Mouse (Mus musculus): ENCODE data around the gene Cx3cr1. TPM values are rescaled to one million over a fixed set of nuclear protein-coding genes. Genes with fewer than 3 reads are reported as not detected.
A peak's percentile ranks its signal among the peaks of the same experiment; 100 is the strongest.
"Not testable (repeated sequence)": the region's sequence is repeated elsewhere in the genome, so short reads cannot be mapped to it uniquely, and the experiment has no call there.

The Cx3cr1 gene
- polyA plus RNA-seq, 1 experiment from 2014 or later, result 6.1 TPM

DNA sequence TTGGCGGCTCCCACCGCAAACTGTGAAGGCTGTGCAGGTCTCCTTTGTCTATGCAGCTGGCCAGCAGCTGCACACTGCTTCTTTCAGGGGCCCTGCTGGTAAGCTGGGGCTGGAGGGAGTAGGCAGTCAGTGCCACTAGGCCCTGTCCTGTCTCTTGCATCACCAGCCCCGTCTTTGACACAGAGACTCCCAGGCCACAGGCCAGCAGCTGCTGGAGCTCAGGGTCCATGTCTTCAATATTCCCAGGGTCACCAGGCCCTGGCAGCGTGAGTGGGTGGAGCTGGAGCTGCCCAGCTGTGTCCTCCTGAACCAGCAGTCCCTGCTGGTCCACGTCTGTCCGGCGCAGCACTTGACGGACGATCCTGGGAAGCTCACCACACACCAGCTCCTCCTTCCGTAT lies 52.7 kb downstream of the Cx3cr1 start:
- Histone ChIP-seq H3K36me3 (replicated peaks) (no peaks in the 10 kb centered on the region), H3K4me1 (peaks cover 38% of the 10 kb centered on the region), H3K27me3 (replicated peaks; ENCODE audit: low read depth, poor library complexity, severe bottlenecking) (peaks cover 12% of the 10 kb centered on the region), H3K9me3 (no peaks in the 10 kb centered on the region), H3K27ac (replicated peaks) (peak overlapping the region; percentile 30; the same call in 1 of the 2 replicates), H3K4me3 (no peak overlapping the region)
- 76% methylated on average over 10 of the region's 10 CpGs for WGBS
- no peak for DNase-seq (ENCODE audit: low spot score)

- WGBS, result 69% methylated on average over 6 of the region's 6 CpGs
- Histone ChIP-seq H3K27ac (replicated peaks) (peak overlapping the region; percentile 30; the same call in 1 of the 2 replicates), H3K36me3 (replicated peaks) (no peaks in the 10 kb centered on the region), H3K9me3 (no peaks in the 10 kb centered on the region), H3K4me3 (no peak overlapping the region), H3K4me1 (peaks cover 35% of the 10 kb centered on the region), H3K27me3 (replicated peaks; ENCODE audit: low read depth, poor library complexity, severe bottlenecking) (peaks cover 16% of the 10 kb centered on the region)
- no peak for DNase-seq (ENCODE audit: low spot score)
These were observed 54.9 kb downstream of the Cx3cr1 start for GRCm38 (mm10) chr9:120014828-120015227.

DNA sequence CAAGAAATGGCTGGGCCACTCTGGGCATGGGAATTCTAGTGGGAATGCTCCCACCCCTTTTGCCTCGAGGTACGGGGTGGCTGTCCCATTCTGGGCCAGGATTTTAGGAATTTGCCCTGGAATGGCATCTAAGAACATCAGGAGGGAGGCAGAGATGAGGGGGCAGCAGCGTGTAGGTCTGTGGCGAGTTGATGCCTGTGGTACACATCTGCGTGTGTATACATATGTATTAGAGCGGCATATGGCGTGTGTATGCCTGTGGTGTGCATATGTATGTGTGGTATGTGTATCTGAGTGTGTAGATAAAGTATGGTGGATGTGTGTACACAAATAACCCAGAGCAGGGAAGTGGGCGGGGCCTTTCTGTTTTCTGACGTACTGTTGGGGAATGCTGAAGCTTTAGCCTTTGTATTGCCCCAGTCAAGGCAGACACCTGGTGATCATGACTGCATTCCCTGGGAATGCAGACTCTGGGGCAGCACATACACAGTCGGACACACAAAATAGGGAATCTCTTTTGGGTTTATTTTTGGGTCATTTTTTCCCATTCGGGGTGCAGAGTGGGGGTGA lies 56.3 kb downstream of the Cx3cr1 start:
- no peak overlapping the region for H3K4me3 ChIP-seq
- H3K9me3 ChIP-seq, result no peaks in the 10 kb centered on the region
- DNase-seq (ENCODE audit: low spot score), result no peak
- peaks cover 35% of the 10 kb centered on the region for H3K4me1 ChIP-seq
- peaks cover 20% of the 10 kb centered on the region for H3K27me3 ChIP-seq (replicated peaks; ENCODE audit: low read depth, poor library complexity, severe bottlenecking)
- no peaks in the 10 kb centered on the region for H3K36me3 ChIP-seq (replicated peaks)
- H3K27ac ChIP-seq (replicated peaks), result no peak overlapping the region
- WGBS, result 72% methylated on average over 11 of the region's 11 CpGs

DNA sequence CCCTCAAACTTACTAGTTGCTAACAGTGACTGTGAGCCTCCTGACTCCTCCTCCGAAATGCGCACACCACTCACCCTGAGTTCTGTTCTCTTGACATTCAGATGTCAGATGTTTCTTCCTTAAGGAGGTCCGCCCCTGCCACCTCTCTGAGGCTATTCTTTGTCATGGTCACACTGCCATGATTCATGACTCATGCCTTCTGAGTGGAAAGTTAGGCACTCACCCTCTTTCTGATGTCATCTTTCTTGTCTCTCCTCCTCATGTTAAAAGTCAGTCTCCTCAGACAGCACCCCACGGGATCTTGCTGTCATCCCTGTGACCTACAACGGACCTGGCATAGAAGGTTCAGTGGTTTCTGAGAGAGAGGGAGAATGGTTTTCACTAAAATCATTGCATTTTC lies 56.9 kb downstream of the Cx3cr1 start:
- Histone ChIP-seq H3K9me3 (0 out of 2 replicates have a peak, but pooled peaks cover 3% of the 10 kb centered on the region), H3K27me3 (replicated peaks; ENCODE audit: low read depth, poor library complexity, severe bottlenecking) (peaks cover 20% of the 10 kb centered on the region), H3K4me1 (peaks cover 35% of the 10 kb centered on the region), H3K36me3 (replicated peaks) (no peaks in the 10 kb centered on the region), H3K27ac (replicated peaks) (no peak overlapping the region), H3K4me3 (no peak overlapping the region)
- WGBS, result 86% methylated on average over 5 of the region's 5 CpGs
- DNase-seq (ENCODE audit: low spot score), result no peak

GRCm38 (mm10) chr9:120012161-120012560 lies 57.5 kb downstream of the Cx3cr1 start:
- H3K4me1 ChIP-seq, result peaks cover 35% of the 10 kb centered on the region
- DNase-seq (ENCODE audit: low spot score); H3K4me3 ChIP-seq; H3K36me3 ChIP-seq (replicated peaks); H3K27ac ChIP-seq (replicated peaks); H3K9me3 ChIP-seq: not testable (repeated sequence)
- peaks cover 20% of the 10 kb centered on the region for H3K27me3 ChIP-seq (replicated peaks; ENCODE audit: low read depth, poor library complexity, severe bottlenecking)
- 89% methylated on average over 6 of the region's 6 CpGs for WGBS

DNA sequence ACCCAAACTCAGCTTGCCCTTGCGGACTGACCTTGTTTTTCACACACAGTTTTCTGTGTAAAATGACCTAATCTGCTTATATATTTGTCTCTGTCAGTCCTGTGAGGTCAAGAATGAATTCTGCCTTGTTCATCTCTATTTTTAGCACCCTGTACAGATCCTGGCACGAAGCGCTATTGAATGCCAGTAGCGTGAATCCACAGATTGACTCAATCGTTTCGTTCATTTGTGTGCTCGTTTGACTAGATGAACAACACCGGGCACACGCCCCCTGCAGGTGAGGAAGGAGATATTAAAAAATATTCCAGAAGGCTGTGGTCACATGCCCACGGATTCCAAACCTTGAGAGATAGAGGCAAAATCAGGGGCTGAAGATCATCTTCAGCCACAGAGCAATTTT lies 58.1 kb downstream of the Cx3cr1 start:
- no peaks in the 10 kb centered on the region for H3K36me3 ChIP-seq (replicated peaks)
- peak overlapping the region; percentile 75 for H3K27ac ChIP-seq (replicated peaks)
- peak overlapping the region; percentile 64 for H3K4me3 ChIP-seq
- H3K9me3 ChIP-seq, result 0 out of 2 replicates have a peak, but pooled peaks cover 5% of the 10 kb centered on the region
- peaks cover 20% of the 10 kb centered on the region for H3K27me3 ChIP-seq (replicated peaks; ENCODE audit: low read depth, poor library complexity, severe bottlenecking)
- 2% methylated on average over 10 of the region's 10 CpGs for WGBS
- peaks cover 30% of the 10 kb centered on the region for H3K4me1 ChIP-seq
- peak; percentile 75 for DNase-seq (ENCODE audit: low spot score)

DNA sequence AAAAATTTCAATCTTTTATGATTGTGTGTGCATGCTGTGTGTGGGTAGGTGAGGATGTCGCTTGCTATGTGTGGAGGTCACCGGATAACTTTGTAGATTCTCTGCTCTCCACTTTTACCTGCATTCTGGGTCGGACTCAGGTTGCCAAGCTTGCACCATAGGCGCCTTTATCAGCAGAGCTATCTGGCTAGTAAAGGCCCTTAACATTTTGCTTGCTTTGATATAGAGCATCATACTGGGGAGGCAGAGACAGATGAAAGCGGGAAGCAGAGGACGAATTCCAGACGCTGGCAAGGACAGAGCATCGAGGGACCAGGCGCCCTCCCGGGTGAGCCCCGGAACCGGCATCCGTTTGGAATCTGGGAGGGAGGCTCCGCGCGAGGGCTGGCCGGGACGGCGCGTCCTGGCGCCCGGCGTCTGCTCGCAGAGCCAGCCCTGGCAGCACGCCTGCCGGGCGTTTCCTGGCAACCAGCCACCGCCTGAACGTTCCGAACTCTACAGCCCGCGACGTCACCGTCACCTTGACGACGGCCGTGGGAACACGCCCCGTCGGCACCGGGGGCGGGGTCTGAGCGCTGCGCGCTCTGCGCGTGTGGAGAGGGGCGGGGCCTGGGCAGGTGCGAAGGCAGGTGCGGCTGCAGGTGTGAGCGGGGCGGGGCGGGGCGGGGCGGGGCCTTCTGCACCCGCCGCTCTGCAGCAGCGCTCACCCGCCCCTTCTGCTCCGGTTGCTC lies 58.7 kb downstream of the Cx3cr1 start:
- H3K27me3 ChIP-seq (replicated peaks; ENCODE audit: low read depth, poor library complexity, severe bottlenecking), result peaks cover 20% of the 10 kb centered on the region
- H3K36me3 ChIP-seq (replicated peaks), result no peaks in the 10 kb centered on the region
- peak; percentile 95 for DNase-seq (ENCODE audit: low spot score)
- H3K4me3 ChIP-seq, result peak overlapping the region; percentile 64
- 0 out of 2 replicates have a peak, but pooled peaks cover 5% of the 10 kb centered on the region for H3K9me3 ChIP-seq
- H3K27ac ChIP-seq (replicated peaks), result peak overlapping the region; percentile 75
- 1% methylated on average over 60 of the region's 60 CpGs for WGBS
- peaks cover 32% of the 10 kb centered on the region for H3K4me1 ChIP-seq

DNA sequence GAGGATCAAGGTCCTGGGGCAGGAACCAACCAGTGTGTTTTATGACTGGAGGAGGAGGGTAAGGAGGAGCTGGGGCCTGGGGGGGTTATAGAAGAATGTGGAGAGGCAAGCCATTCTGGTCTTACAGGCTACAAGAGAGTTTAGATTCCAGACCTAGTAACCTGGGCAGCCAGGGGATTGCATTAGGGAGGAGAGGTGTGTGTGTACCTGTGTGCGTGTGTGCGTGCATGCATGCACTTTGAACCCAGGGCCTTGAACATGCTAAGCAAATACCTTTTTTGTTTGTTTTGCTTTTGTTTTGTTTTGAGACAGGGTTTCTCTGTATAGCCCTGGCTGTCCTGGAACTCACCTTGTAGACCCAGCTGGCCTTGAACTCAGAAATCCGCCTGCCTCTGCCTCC lies 59.8 kb downstream of the Cx3cr1 start:
- Histone ChIP-seq H3K36me3 (replicated peaks) (no peaks in the 10 kb centered on the region), H3K4me1 (peaks cover 31% of the 10 kb centered on the region), H3K27ac (replicated peaks) (no peak overlapping the region), H3K9me3 (0 out of 2 replicates have a peak, but pooled peaks cover 5% of the 10 kb centered on the region), H3K27me3 (replicated peaks; ENCODE audit: low read depth, poor library complexity, severe bottlenecking) (peaks cover 20% of the 10 kb centered on the region), H3K4me3 (no peak overlapping the region)
- DNase-seq (ENCODE audit: low spot score), result no peak
- 98% methylated on average over 3 of the region's 3 CpGs for WGBS

DNA sequence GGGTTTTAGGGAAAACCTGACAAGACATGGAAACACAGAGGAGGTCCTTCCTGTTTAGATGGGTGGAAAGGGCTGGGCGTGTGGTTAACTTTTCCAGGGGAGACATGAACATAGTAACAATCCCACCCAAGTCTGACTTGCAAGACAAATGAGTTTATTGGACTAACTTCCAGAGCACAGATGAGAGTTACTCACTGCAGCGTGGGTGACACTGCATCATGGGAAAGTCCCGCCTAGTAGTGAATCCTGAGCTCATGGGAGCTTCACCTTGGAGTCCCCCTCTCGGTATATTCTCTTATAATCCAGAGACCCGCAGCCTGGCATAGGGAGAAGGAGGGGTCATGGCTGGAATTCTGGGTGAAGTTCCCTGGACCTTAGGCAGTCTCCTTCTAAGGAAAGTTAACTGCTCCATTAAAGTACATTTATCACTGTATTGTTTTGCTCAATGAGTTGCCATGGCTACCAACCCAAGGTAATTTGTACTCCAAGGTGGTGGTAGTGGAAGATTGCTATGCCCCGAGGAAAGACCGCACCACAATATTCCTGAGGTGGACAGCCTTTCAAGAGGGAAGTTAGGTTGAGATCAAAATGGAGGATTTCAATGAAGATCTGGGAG lies 60.3 kb downstream of the Cx3cr1 start:
- no peak for DNase-seq (ENCODE audit: low spot score)

GRCm38 (mm10) chr9:120007833-120008232 lies 61.8 kb downstream of the Cx3cr1 start:
- DNase-seq (ENCODE audit: low spot score), result no peak
- no peak overlapping the region for H3K27ac ChIP-seq (replicated peaks)
- peaks cover 20% of the 10 kb centered on the region for H3K4me1 ChIP-seq
- 0 out of 2 replicates have a peak, but pooled peaks cover 5% of the 10 kb centered on the region for H3K9me3 ChIP-seq
- no peak overlapping the region for H3K4me3 ChIP-seq
- H3K27me3 ChIP-seq (replicated peaks; ENCODE audit: low read depth, poor library complexity, severe bottlenecking), result peaks cover 15% of the 10 kb centered on the region
- no peaks in the 10 kb centered on the region for H3K36me3 ChIP-seq (replicated peaks)
- 86% methylated on average over 1 of the region's 1 CpGs for WGBS

More for the DNA sequence above, 60.3 kb downstream of the Cx3cr1 start:
- Histone ChIP-seq H3K4me3 (no peak overlapping the region), H3K36me3 (replicated peaks) (no peaks in the 10 kb centered on the region), H3K4me1 (peaks cover 27% of the 10 kb centered on the region), H3K27ac (replicated peaks) (no peak overlapping the region), H3K9me3 (0 out of 2 replicates have a peak, but pooled peaks cover 5% of the 10 kb centered on the region), H3K27me3 (replicated peaks; ENCODE audit: low read depth, poor library complexity, severe bottlenecking) (peaks cover 20% of the 10 kb centered on the region)
- 82% methylated on average over 7 of the region's 7 CpGs for WGBS

DNA sequence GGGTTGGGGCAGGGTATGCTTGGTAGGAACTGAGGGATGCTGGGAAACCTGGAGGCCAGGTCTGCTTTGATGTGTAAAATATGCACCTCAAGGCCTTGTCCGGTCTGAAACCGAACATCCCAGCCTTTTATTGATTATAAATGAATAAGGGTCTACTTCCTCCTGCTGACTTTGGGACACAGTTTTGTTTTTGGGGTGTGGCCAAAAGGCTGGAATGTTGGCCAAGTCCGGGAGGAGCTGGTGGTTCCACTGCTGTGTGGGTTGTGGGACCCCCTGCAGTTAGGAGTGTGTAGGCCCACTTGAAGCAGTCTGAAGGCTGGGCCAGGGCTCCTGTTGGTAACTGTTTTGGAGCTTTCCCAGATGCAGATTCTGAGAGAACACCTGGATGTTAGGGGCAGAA lies 63.7 kb downstream of the Cx3cr1 start:
- Histone ChIP-seq H3K4me1 (peaks cover 22% of the 10 kb centered on the region), H3K4me3 (no peak overlapping the region), H3K36me3 (replicated peaks) (no peaks in the 10 kb centered on the region), H3K9me3 (0 out of 2 replicates have a peak, but pooled peaks cover 5% of the 10 kb centered on the region), H3K27ac (replicated peaks) (no peak overlapping the region), H3K27me3 (replicated peaks; ENCODE audit: low read depth, poor library complexity, severe bottlenecking) (0 out of 2 replicates have a peak, but pooled peaks cover 8% of the 10 kb centered on the region)
- 71% methylated on average over 3 of the region's 3 CpGs for WGBS
- DNase-seq (ENCODE audit: low spot score), result no peak

DNA sequence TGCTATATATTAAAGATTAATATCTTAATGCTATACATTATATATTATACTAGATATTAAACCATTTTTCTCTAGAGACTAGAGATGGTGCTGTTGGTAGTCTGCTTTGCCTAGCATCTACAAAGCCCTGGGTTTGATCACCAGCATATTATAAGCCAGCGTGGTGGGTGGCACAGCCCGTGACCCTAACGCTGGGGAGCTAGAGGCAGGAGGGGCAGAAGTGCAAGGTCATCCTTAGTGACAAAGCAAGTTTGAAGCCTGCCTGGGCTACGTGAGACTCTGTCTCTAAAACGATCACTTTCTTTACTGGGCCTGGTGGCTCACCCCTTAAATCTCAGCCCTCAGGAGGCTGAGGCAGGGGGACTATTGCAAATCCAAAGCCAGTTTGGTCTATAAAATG lies 66.8 kb downstream of the Cx3cr1 start:
- H3K4me1 ChIP-seq, result peaks cover 17% of the 10 kb centered on the region
- H3K27me3 ChIP-seq (replicated peaks; ENCODE audit: low read depth, poor library complexity, severe bottlenecking), result 0 out of 2 replicates have a peak, but pooled peaks cover 3% of the 10 kb centered on the region
- DNase-seq (ENCODE audit: low spot score), result no peak
- H3K36me3 ChIP-seq (replicated peaks), result no peaks in the 10 kb centered on the region
- WGBS, result 83% methylated on average over 5 of the region's 5 CpGs
- peak overlapping the region; percentile 30; the same call in 1 of the 2 replicates for H3K27ac ChIP-seq (replicated peaks)
- 0 out of 2 replicates have a peak, but pooled peaks cover 3% of the 10 kb centered on the region for H3K9me3 ChIP-seq
- no peak overlapping the region for H3K4me3 ChIP-seq

Measured in embryonic facial prominence, embryonic 10.5 days (tissue).